Mouse (Mus musculus): ENCODE measurements at regions not wholly inside any gene's neighbourhood (a gene's known extent, or its start where the extent isn't known, plus 50 kb on each side); places are given as distances from the start of the nearest gene placed in this dataset.

DNA sequence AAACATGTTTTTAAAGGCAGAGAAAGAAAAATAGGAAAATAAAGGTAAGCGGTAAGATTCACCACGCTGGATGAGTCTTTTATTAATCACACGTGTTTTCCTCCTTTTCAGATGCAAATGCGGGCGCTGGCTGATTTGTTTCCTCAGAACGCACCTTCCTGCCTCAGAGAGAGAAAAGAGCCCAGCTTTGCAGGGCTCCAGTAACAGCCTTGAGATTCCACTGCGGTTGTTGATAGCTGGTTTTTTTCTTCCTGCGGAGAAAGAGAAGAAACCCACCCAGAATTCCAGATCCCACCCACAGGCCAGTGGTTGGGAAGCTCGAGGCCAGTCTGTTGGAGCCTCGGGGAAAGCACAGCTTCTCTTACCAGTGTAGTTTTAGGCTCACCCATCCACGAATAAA is 68.6 kb upstream of the Spaca7 start:
- no peak for ATAC-seq (replicated peaks; ENCODE audit: insufficient number of reproducible peaks, low FRiP score, low TSS enrichment, low read depth)
- no peak overlapping the region for H3K4me3 ChIP-seq (ENCODE audit: low read depth, low read length)
- no peaks in the 10 kb centered on the region for H3K9me3 ChIP-seq (replicated peaks; ENCODE audit: control insufficient read depth, low read length)
- H3K36me3 ChIP-seq (replicated peaks; ENCODE audit: control insufficient read depth, insufficient read depth, low read depth, low read length): no peaks in the 10 kb centered on the region
- H3K4me2 ChIP-seq (ENCODE audit: low read depth, low read length): no peak overlapping the region
- H3K4me1 ChIP-seq (ENCODE audit: control insufficient read depth, insufficient read depth, low read length): peaks cover 2% of the 10 kb centered on the region; the same call in 1 of the 2 replicates
- H3K27ac ChIP-seq (replicated peaks; ENCODE audit: low read depth, low read length): no peak overlapping the region
- H3K27me3 ChIP-seq (ENCODE audit: control insufficient read depth, insufficient read depth, low read length): peaks cover 43% of the 10 kb centered on the region
- 0% methylated on average over 11 of the region's 11 CpGs for WGBS
- H3K9ac ChIP-seq (replicated peaks; ENCODE audit: low read length): no peak overlapping the region
- DNase-seq (ENCODE audit: low spot score): peak; percentile 43

GRCm38 (mm10) chr8:12504777-12505176 is 68.1 kb upstream of the Spaca7 start:
- H3K9ac ChIP-seq (replicated peaks; ENCODE audit: low read length): no peak overlapping the region
- peaks cover 43% of the 10 kb centered on the region for H3K27me3 ChIP-seq (ENCODE audit: control insufficient read depth, insufficient read depth, low read length)
- H3K4me2 ChIP-seq (ENCODE audit: low read depth, low read length): no peak overlapping the region
- H3K36me3 ChIP-seq (replicated peaks; ENCODE audit: control insufficient read depth, insufficient read depth, low read depth, low read length): no peaks in the 10 kb centered on the region
- H3K4me1 ChIP-seq (ENCODE audit: control insufficient read depth, insufficient read depth, low read length): peaks cover 2% of the 10 kb centered on the region; the same call in 1 of the 2 replicates
- H3K27ac ChIP-seq (replicated peaks; ENCODE audit: low read depth, low read length): no peak overlapping the region
- no peak overlapping the region for H3K4me3 ChIP-seq (ENCODE audit: low read depth, low read length)
- DNase-seq (ENCODE audit: low spot score) (no peak), ATAC-seq (replicated peaks; ENCODE audit: insufficient number of reproducible peaks, low FRiP score, low TSS enrichment, low read depth) (no peak)
- 6% methylated on average over 3 of the region's 3 CpGs for WGBS
- H3K9me3 ChIP-seq (replicated peaks; ENCODE audit: control insufficient read depth, low read length): no peaks in the 10 kb centered on the region

DNA sequence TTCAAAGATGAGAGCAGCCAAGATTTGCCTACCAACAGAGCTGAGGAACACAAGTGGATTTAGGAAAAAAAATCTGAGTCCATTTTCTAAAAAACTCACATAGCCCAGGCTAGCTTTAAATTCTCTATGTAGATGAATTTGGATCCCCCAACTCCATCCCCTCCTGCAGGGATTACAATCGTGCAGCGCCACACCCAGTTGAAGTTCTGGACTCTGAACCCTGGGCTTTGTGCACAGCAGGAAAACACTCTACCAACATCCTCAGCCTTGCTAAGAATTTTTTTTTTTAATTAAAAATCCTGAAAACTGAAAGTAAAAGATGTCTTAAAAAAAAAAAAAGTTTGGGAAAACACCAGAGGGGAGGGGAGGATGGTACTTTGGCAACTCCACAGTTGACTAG is 62.6 kb upstream of the Spaca7 start:
- WGBS: 69% methylated on average over 2 of the region's 2 CpGs
- H3K36me3 ChIP-seq (replicated peaks; ENCODE audit: control insufficient read depth, insufficient read depth, low read depth, low read length): no peaks in the 10 kb centered on the region
- 0 out of 2 replicates have a peak, but pooled peaks cover 2% of the 10 kb centered on the region for H3K27me3 ChIP-seq (ENCODE audit: control insufficient read depth, insufficient read depth, low read length)
- DNase-seq (ENCODE audit: low spot score): no peak
- no peaks in the 10 kb centered on the region for H3K9me3 ChIP-seq (replicated peaks; ENCODE audit: control insufficient read depth, low read length)
- no peak overlapping the region for H3K4me3 ChIP-seq (ENCODE audit: low read depth, low read length)
- no peak overlapping the region for H3K9ac ChIP-seq (replicated peaks; ENCODE audit: low read length)
- no peak overlapping the region for H3K4me2 ChIP-seq (ENCODE audit: low read depth, low read length)
- no peak for ATAC-seq (replicated peaks; ENCODE audit: insufficient number of reproducible peaks, low FRiP score, low TSS enrichment, low read depth)
- H3K27ac ChIP-seq (replicated peaks; ENCODE audit: low read depth, low read length): no peak overlapping the region
- H3K4me1 ChIP-seq (ENCODE audit: control insufficient read depth, insufficient read depth, low read length): no peaks in the 10 kb centered on the region

DNA sequence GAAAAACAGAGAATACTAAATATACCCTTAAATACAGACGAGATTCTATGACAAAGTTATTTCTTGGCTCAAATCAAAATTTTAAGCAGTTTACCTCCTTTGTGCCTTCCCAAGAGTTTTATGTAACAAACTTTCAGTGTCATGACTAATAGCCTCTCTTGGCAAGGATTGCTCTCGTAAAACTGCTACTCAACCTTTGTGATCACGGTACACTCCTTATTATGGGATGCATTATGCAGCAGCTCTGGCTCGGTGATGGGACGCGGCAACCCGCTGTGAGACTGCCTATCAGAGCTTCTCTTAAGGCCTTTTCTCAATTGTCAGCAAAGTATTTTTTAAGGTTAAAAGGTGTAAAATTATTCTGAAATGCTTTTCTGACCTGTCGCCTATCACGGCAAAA is 59.8 kb upstream of the Spaca7 start:
- no peak overlapping the region for H3K9ac ChIP-seq (replicated peaks; ENCODE audit: low read length)
- no peak overlapping the region for H3K4me2 ChIP-seq (ENCODE audit: low read depth, low read length)
- no peak overlapping the region for H3K27ac ChIP-seq (replicated peaks; ENCODE audit: low read depth, low read length)
- WGBS: 67% methylated on average over 9 of the region's 9 CpGs
- ATAC-seq (replicated peaks; ENCODE audit: insufficient number of reproducible peaks, low FRiP score, low TSS enrichment, low read depth): no peak
- DNase-seq (ENCODE audit: low spot score): no peak
- H3K4me1 ChIP-seq (ENCODE audit: control insufficient read depth, insufficient read depth, low read length): no peaks in the 10 kb centered on the region
- H3K4me3 ChIP-seq (ENCODE audit: low read depth, low read length): no peak overlapping the region
- H3K36me3 ChIP-seq (replicated peaks; ENCODE audit: control insufficient read depth, insufficient read depth, low read depth, low read length): no peaks in the 10 kb centered on the region
- H3K27me3 ChIP-seq (ENCODE audit: control insufficient read depth, insufficient read depth, low read length): no peaks in the 10 kb centered on the region
- H3K9me3 ChIP-seq (replicated peaks; ENCODE audit: control insufficient read depth, low read length): no peaks in the 10 kb centered on the region

DNA sequence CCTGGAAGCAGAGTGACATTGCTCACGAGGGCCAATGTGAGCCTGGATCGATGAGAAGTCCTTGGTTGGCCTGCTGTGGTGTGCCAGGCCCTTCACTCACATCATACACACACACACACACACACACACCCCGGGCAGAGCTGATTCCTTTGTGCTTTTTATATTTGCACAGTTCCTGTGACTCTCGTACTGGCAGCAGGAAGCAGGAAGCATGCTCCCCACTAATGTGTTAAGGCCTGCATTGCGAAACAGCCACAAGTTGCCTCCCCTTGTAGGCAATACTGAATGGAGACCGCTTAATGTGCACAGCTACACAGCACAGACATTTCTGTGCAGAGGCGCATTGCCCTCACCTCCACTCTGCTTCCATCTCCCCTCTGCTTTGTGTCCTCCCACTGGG is 58.7 kb upstream of the Spaca7 start:
- Histone ChIP-seq H3K9me3 (replicated peaks; ENCODE audit: control insufficient read depth, low read length) (no peaks in the 10 kb centered on the region), H3K4me3 (ENCODE audit: low read depth, low read length) (no peak overlapping the region), H3K27ac (replicated peaks; ENCODE audit: low read depth, low read length) (no peak overlapping the region), H3K4me2 (ENCODE audit: low read depth, low read length) (no peak overlapping the region), H3K27me3 (ENCODE audit: control insufficient read depth, insufficient read depth, low read length) (no peaks in the 10 kb centered on the region), H3K9ac (replicated peaks; ENCODE audit: low read length) (no peak overlapping the region), H3K36me3 (replicated peaks; ENCODE audit: control insufficient read depth, insufficient read depth, low read depth, low read length) (no peaks in the 10 kb centered on the region), H3K4me1 (ENCODE audit: control insufficient read depth, insufficient read depth, low read length) (no peaks in the 10 kb centered on the region)
- ATAC-seq (replicated peaks; ENCODE audit: insufficient number of reproducible peaks, low FRiP score, low TSS enrichment, low read depth) (no peak), DNase-seq (ENCODE audit: low spot score) (no peak)
- WGBS: 58% methylated on average over 7 of the region's 7 CpGs

GRCm38 (mm10) chr8:12521636-12522035 is 51.2 kb upstream of the Spaca7 start:
- DNase-seq (ENCODE audit: low spot score) (no peak), ATAC-seq (replicated peaks; ENCODE audit: insufficient number of reproducible peaks, low FRiP score, low TSS enrichment, low read depth) (no peak)
- H3K4me3 ChIP-seq (ENCODE audit: low read depth, low read length): no peak overlapping the region
- H3K36me3 ChIP-seq (replicated peaks; ENCODE audit: control insufficient read depth, insufficient read depth, low read depth, low read length): no peaks in the 10 kb centered on the region
- no peak overlapping the region for H3K27ac ChIP-seq (replicated peaks; ENCODE audit: low read depth, low read length)
- H3K27me3 ChIP-seq (ENCODE audit: control insufficient read depth, insufficient read depth, low read length): no peaks in the 10 kb centered on the region
- no peak overlapping the region for H3K9ac ChIP-seq (replicated peaks; ENCODE audit: low read length)
- no peak overlapping the region for H3K4me2 ChIP-seq (ENCODE audit: low read depth, low read length)
- no peaks in the 10 kb centered on the region for H3K4me1 ChIP-seq (ENCODE audit: control insufficient read depth, insufficient read depth, low read length)
- 38% methylated on average over 9 of the region's 9 CpGs for WGBS
- no peaks in the 10 kb centered on the region for H3K9me3 ChIP-seq (replicated peaks; ENCODE audit: control insufficient read depth, low read length)

Data from embryonic facial prominence, embryonic 11.5 days (tissue).